Mouse (Mus musculus): ENCODE measurements at regions not wholly inside any gene's neighbourhood (a gene's known extent, or its start where the extent isn't known, plus 50 kb on each side); places are given as distances from the start of the nearest gene placed in this dataset.

DNA sequence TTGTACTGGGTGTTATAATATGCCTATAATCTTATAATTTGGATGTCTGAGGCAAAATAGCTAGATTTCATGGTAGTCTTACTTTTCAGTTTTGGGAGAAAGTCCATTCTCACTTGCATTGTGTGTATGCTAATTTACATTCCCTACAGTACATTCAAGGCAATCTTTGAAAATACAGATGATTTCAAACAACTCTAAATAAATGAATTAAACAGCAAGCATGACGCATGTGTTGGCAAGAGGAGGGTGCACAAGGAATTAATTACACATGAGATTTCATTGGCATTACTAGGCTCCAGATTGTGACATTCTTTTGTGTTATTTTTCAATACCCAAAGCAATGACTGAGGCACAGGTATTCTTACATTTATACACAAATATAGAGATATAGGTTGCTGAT, 495.2 kb upstream of the Cypt12 start:
- no peak overlapping the region for H3K4me2 ChIP-seq (replicated peaks)
- no peak overlapping the region for H3K9ac ChIP-seq (replicated peaks)
- no peaks in the 10 kb centered on the region for H3K36me3 ChIP-seq
- H3K9me3 ChIP-seq, result no peaks in the 10 kb centered on the region
- WGBS, result 68% methylated on average over 1 of the region's 1 CpGs
- H3K4me3 ChIP-seq (replicated peaks), result no peak overlapping the region
- H3K4me1 ChIP-seq (replicated peaks), result no peaks in the 10 kb centered on the region
- no peak overlapping the region for H3K27ac ChIP-seq
- no peak for ATAC-seq
- H3K27me3 ChIP-seq, result no peaks in the 10 kb centered on the region

DNA sequence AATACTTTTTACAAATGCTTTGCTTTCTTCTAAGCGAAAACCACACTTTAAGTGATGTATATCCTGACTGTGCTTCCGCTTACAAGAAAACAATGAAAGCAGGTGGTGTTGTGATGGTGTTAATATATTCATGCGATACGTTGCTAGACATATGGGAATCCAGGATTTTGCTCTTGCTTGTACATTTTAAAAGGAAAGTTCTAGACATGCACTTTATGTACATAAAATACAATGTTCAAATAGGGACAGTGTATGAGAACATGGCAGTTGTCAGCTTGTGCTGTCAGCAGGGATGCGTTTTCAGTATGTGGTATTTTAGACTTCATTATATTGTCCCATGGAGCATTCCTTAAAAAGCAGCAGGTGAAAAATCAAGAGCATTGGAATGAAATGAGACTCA, 487.7 kb upstream of the Cypt12 start:
- WGBS, result 87% methylated on average over 5 of the region's 5 CpGs
- no peaks in the 10 kb centered on the region for H3K36me3 ChIP-seq
- no peak overlapping the region for H3K4me3 ChIP-seq (replicated peaks)
- ATAC-seq, result no peak
- no peak overlapping the region for H3K4me2 ChIP-seq (replicated peaks)
- H3K27ac ChIP-seq, result peak overlapping the region; percentile 25; the same call in 1 of the 2 replicates
- no peaks in the 10 kb centered on the region for H3K4me1 ChIP-seq (replicated peaks)
- no peaks in the 10 kb centered on the region for H3K27me3 ChIP-seq
- no peak overlapping the region for H3K9ac ChIP-seq (replicated peaks)
- H3K9me3 ChIP-seq, result no peaks in the 10 kb centered on the region

DNA sequence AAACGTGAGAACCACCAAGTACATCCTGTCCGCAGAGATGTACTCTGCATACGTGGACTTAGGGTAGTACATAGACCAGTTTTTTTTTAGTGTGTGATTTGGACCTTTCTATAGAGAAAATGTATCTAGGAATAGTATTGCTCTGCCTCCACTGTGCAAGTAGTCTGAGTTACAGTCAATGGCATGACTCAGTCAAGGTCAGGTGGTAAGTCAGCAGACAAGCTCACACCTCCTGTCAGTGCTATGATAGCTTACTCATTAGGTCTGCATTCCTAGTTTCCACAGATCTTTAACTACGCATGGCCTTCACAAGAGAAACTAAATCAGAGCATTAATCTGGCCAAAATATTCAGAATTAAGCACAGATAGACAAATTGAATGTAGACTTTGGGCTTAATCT, 486.8 kb upstream of the Cypt12 start:
- Histone ChIP-seq H3K9me3 (no peaks in the 10 kb centered on the region), H3K27me3 (no peaks in the 10 kb centered on the region), H3K4me1 (replicated peaks) (no peaks in the 10 kb centered on the region), H3K4me3 (replicated peaks) (no peak overlapping the region), H3K36me3 (no peaks in the 10 kb centered on the region), H3K4me2 (replicated peaks) (no peak overlapping the region), H3K27ac (no peak overlapping the region), H3K9ac (replicated peaks) (no peak overlapping the region)
- 88% methylated on average over 4 of the region's 4 CpGs for WGBS
- ATAC-seq, result no peak

DNA sequence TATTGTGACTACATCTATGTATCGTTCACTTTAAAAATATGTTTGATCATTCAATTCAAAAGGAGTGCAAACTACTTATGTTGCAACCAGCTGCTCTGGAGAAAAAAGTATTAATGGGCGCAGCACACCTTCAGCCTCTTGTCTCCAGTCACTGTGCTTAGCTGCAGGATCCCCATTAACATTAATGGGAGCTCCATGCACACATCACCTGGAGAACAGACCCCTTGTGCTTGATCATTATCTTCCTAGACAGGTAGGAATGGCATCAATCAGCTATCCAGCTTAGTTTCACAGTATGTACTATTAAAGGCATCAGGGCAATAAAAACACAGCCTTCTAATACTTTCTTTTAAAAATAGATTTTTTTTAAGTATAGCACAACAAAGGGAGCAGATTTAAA, 474.4 kb upstream of the Cypt12 start:
- Histone ChIP-seq H3K4me1 (replicated peaks) (no peaks in the 10 kb centered on the region), H3K36me3 (no peaks in the 10 kb centered on the region), H3K4me2 (replicated peaks) (no peak overlapping the region), H3K9ac (replicated peaks) (no peak overlapping the region), H3K4me3 (replicated peaks) (no peak overlapping the region), H3K27ac (no peak overlapping the region), H3K9me3 (no peaks in the 10 kb centered on the region), H3K27me3 (no peaks in the 10 kb centered on the region)
- ATAC-seq, result no peak
- WGBS, result 77% methylated on average over 2 of the region's 2 CpGs

DNA sequence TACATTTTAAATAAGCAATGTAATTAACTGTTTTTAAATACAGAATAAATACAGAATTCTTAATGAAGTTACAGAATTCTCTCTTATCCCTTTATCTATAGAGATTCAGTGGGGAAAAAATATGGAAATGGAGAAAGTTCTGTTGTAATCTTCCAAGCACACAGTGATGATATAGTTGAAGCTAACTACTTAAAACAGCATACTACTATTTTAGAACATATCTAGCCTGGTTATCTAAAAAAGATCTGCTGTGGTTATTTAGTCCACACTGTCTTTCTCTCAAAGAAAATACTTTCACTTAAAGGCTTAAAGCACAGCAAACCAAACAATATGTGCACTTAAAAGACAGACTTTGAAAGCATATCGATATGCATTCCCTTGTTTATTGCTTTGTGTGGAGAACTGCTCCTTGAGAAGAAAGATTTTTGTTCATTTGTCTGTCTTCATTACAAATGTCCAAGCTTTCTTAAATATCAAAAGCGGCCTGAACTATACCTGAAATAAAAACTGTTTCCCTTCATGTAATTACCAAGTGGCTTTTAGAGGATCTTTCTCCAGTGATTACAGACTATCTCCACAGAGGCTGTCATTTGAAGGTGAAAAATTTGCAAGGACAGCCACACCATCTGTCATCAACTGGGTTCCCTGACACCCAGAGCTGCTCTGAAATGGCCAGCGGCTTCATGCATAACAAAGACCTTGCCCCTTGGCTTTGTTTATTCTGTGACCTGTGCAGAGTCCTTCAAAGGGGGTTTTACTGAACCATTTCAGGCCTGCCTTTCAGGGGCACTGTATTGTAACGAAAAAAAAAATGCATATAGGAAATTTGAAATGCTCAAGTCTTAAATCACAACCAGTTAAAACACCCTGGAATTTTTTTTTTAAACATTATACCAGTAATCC, 458.7 kb upstream of the Cypt12 start:
- no peak overlapping the region for H3K4me2 ChIP-seq (replicated peaks)
- H3K27me3 ChIP-seq, result no peaks in the 10 kb centered on the region
- 5% methylated on average over 4 of the region's 4 CpGs for WGBS
- peaks cover 9% of the 10 kb centered on the region for H3K4me1 ChIP-seq (replicated peaks)
- no peaks in the 10 kb centered on the region for H3K36me3 ChIP-seq
- no peaks in the 10 kb centered on the region for H3K9me3 ChIP-seq
- H3K27ac ChIP-seq, result peak overlapping the region; percentile 85
- H3K9ac ChIP-seq (replicated peaks), result peak overlapping the region; percentile 47; the same call in 1 of the 2 replicates
- ATAC-seq, result peak; percentile 96
- no peak overlapping the region for H3K4me3 ChIP-seq (replicated peaks)

DNA sequence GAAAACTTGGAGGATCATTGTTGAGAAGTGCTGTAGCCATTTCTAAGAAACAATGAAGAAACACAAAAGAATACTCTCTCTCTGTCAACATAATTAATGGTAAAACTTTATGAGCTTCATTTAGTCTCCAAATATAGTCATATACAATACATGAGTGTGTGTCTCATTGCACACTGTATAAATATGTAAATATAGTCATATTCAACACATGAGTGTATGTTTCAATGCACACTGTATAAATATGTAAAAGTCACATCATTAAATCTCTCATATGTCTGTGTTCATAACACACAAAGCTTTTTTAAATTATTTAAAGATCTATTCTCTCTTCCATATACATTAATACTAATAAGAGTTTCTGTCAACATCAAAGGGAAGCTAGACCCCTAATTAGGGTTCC, 457.6 kb upstream of the Cypt12 start:
- Histone ChIP-seq H3K4me3 (replicated peaks) (no peak overlapping the region), H3K27ac (no peak overlapping the region), H3K27me3 (no peaks in the 10 kb centered on the region), H3K9me3 (no peaks in the 10 kb centered on the region), H3K9ac (replicated peaks) (no peak overlapping the region), H3K36me3 (no peaks in the 10 kb centered on the region), H3K4me2 (replicated peaks) (no peak overlapping the region), H3K4me1 (replicated peaks) (peaks cover 9% of the 10 kb centered on the region)
- peak; percentile 57; the same call in 1 of the 2 replicates for ATAC-seq

DNA sequence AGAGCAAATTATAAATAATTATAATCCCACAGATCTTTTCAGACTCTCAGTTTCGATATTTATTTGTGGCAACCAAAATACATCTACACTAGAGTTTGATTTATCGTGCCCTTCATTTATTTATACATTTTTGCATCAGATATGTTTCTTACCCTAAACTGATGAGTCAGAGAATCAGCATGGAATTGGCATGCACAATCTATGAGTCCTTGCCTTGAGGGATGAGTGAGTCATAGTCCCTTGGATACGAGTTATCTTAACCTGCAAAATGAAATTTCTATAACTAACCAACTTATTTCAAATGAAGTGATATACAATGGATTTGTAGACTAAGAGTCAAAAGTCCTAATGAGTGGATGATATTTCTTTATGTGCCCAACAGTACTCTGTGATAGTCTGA, 449.9 kb upstream of the Cypt12 start:
- no peaks in the 10 kb centered on the region for H3K9me3 ChIP-seq
- no peak overlapping the region for H3K27ac ChIP-seq
- ATAC-seq, result no peak
- H3K4me1 ChIP-seq (replicated peaks), result no peaks in the 10 kb centered on the region
- no peak overlapping the region for H3K9ac ChIP-seq (replicated peaks)
- H3K27me3 ChIP-seq, result no peaks in the 10 kb centered on the region
- no peak overlapping the region for H3K4me2 ChIP-seq (replicated peaks)
- WGBS, result 91% methylated on average over 3 of the region's 3 CpGs
- H3K4me3 ChIP-seq (replicated peaks), result no peak overlapping the region
- H3K36me3 ChIP-seq, result no peaks in the 10 kb centered on the region

DNA sequence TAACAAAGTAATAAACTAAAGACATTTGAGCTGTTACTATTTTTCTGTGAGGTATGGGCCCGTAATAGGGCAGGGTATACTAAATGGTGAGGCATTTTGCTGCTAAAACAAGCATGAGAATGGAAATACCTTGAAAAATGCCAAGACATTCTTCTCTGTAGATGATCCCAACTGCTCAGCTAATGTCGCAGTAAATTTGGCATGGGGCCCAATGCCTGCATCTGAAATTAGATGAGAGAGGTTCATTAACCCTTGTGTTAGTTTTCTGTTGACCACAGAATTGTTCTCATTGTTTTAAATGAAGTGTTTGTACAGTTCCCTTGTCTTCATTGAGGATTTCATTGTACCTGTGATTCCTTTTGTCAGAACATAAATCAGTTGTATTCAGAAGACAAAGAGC, 446.7 kb upstream of the Cypt12 start:
- Histone ChIP-seq H3K9me3 (no peaks in the 10 kb centered on the region), H3K4me3 (replicated peaks) (no peak overlapping the region), H3K9ac (replicated peaks) (no peak overlapping the region), H3K27me3 (no peaks in the 10 kb centered on the region), H3K4me1 (replicated peaks) (no peaks in the 10 kb centered on the region), H3K36me3 (no peaks in the 10 kb centered on the region), H3K27ac (no peak overlapping the region), H3K4me2 (replicated peaks) (no peak overlapping the region)
- no peak for ATAC-seq
- WGBS, result 71% methylated on average over 2 of the region's 2 CpGs

DNA sequence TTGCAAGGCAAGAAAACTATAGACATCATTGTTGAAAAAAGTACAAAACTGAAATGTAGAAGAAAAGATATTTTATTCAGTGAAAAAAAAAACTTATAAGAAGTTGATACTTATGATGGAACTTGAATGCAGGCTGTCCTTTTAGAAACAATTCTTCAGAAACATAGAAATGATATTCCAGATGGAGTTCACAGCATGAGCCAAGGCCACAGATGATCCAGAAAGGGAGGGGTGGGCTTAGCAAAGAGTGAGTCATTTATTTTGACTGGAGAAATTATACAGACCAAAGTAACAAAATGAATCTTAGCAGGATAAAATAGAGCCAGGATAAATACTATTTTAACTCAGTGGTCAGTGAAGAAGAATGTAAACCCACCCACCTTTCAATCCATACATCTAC, 406.9 kb upstream of the Cypt12 start:
- H3K4me2 ChIP-seq (replicated peaks), result no peak overlapping the region
- H3K36me3 ChIP-seq, result no peaks in the 10 kb centered on the region
- H3K9ac ChIP-seq (replicated peaks), result no peak overlapping the region
- ATAC-seq, result no peak
- H3K27ac ChIP-seq, result no peak overlapping the region
- no peaks in the 10 kb centered on the region for H3K9me3 ChIP-seq
- H3K4me1 ChIP-seq (replicated peaks), result no peaks in the 10 kb centered on the region
- H3K27me3 ChIP-seq, result no peaks in the 10 kb centered on the region
- H3K4me3 ChIP-seq (replicated peaks), result no peak overlapping the region

DNA sequence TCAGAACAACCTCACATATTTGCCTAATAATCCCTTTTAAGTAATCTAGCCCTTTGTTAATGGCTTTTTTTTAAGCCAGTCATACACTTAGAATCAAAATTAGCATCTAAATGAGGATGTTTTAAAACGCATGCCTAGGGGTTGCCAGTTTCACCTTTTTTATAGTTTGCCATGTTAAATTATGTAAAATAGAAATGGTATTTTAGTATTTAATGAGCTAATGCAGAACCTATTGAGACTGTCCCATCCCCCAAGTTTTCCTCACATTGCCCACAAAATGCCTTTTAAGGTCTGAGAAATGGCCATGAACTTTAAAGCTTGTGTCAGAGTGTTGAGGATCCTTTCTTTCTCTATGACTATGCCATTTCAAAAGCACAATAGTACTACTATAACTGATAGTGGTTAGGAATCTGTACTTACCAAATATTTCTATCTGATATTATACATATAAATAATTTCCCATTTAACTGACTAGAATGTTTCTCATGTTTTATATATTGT, 400.6 kb upstream of the Cypt12 start:
- 20% methylated on average over 1 of the region's 1 CpGs for WGBS
- H3K4me3 ChIP-seq (replicated peaks), result no peak overlapping the region
- H3K9me3 ChIP-seq, result no peaks in the 10 kb centered on the region
- no peaks in the 10 kb centered on the region for H3K27me3 ChIP-seq
- peak; percentile 50 for ATAC-seq
- no peak overlapping the region for H3K4me2 ChIP-seq (replicated peaks)
- no peak overlapping the region for H3K27ac ChIP-seq
- H3K9ac ChIP-seq (replicated peaks), result no peak overlapping the region
- no peaks in the 10 kb centered on the region; the same call in 1 of the 2 replicates for H3K4me1 ChIP-seq (replicated peaks)
- H3K36me3 ChIP-seq, result no peaks in the 10 kb centered on the region

DNA sequence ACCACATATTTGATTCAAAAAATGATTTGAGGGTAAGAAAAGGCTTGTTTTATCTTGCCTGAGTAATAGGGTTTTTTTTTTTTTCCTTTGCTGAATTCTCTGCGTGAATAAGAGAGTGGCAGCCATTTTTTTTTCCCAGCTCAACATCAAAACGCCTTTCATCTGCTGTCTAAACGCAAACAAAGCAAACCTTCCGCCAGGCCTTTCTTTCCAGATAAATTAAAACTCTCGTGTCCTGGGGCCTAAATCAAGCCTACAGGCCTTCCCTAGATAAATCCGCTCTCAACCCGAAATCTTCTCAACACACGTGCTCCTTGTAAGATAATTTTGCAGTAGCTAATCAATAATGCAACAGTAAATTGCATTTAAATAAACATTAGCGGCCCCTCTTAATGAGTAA, 365.7 kb upstream of the Cypt12 start:
- no peaks in the 10 kb centered on the region for H3K27me3 ChIP-seq
- peak; percentile 86 for ATAC-seq
- H3K9me3 ChIP-seq, result no peaks in the 10 kb centered on the region
- peak overlapping the region; percentile 90 for H3K27ac ChIP-seq
- 13% methylated on average over 9 of the region's 9 CpGs for WGBS
- peak overlapping the region; percentile 26; the same call in 1 of the 2 replicates for H3K4me2 ChIP-seq (replicated peaks)
- H3K4me3 ChIP-seq (replicated peaks), result no peak overlapping the region
- peaks cover 6% of the 10 kb centered on the region; the same call in 1 of the 2 replicates for H3K4me1 ChIP-seq (replicated peaks)
- H3K36me3 ChIP-seq, result no peaks in the 10 kb centered on the region
- peak overlapping the region; percentile 39; the same call in 1 of the 2 replicates for H3K9ac ChIP-seq (replicated peaks)

DNA sequence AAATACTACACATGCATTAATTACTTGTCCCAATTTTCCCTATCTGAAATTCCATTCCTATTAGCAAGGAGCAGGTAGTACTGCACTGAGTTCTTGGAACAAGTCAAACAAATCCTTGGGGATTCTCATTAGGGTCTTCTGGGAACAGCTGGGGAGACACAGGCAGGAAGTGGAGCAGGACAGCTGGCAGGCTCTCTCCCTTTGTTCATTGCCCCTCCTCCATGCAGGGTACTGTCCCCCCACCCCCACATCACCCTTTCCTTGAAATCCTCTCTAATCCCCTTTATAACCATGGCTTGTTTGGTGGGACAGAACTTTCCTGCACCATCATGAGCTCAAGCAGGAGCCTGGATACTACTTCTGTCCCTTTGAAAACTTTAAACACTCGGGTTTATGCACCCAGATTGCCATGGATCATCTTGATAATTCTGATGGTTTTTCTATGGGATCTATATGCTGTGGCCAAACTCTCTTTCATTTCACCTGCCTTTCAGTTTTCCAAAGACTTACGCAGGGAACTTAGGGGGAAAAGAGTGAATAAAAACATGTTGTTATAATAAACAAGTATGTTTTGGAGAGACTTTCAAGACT, 358.2 kb upstream of the Cypt12 start:
- H3K4me2 ChIP-seq (replicated peaks), result no peak overlapping the region
- ATAC-seq, result peak; percentile 75; the same call in 1 of the 2 replicates
- WGBS, result 34% methylated on average over 2 of the region's 2 CpGs

More for the DNA sequence above, 358.2 kb upstream of the Cypt12 start:
- no peak overlapping the region for H3K27ac ChIP-seq
- peaks cover 9% of the 10 kb centered on the region; the same call in 1 of the 2 replicates for H3K4me1 ChIP-seq (replicated peaks)
- no peak overlapping the region for H3K4me3 ChIP-seq (replicated peaks)
- no peaks in the 10 kb centered on the region for H3K36me3 ChIP-seq
- H3K9ac ChIP-seq (replicated peaks), result no peak overlapping the region
- no peaks in the 10 kb centered on the region for H3K9me3 ChIP-seq
- H3K27me3 ChIP-seq, result no peaks in the 10 kb centered on the region
